Mouse (Mus musculus) liver, embryonic 14.5 days (tissue): ENCODE measurements around the gene Zbtb34.

ENCODE experiments used
- CTCF ChIP-seq: IDR thresholded peaks from 2 replicates; pipeline ENCODE4 v1.5.1; 2016; ENCODE audit warnings: antibody characterized with exemption, low read depth, control low read depth
- EP300 ChIP-seq: IDR thresholded peaks from 2 replicates; pipeline ENCODE4 v1.6.1; 2016; ENCODE audit warnings: antibody characterized with exemption, low read depth

GRCm38 (mm10) chr2:33445741-33446140 lies 14.6 kb upstream of the Zbtb34 start:
- TF ChIP-seq CTCF (no peak), EP300 (no peak)
